Mouse (Mus musculus) CH12.LX (cell line): ENCODE measurements around the gene Peli3. TPM values are rescaled to one million over a fixed set of nuclear protein-coding genes. Genes with fewer than 3 reads are reported as not detected.

Experiments
- DNase-seq: peaks from one replicate; pipeline ENCODE4 v3.0.0-alpha.2; 2013; ENCODE audit errors: extremely low read depth
- H3K27ac ChIP-seq: 2 replicates; pipeline ENCODE4 v1.5.1; 2012; ENCODE audit warnings: low read depth, mild to moderate bottlenecking, control low read depth, moderate library complexity; ENCODE audit not compliant: insufficient read depth
- H3K27me3 ChIP-seq: replicated peaks from 2 replicates; pipeline ENCODE3; 2012; ENCODE audit warnings: inconsistent platforms
- H3K36me3 ChIP-seq, 2 experiments: replicated peaks in 1 of 2; 2 replicates each; pipeline versions ENCODE3 to v1.6.1; 2012; ENCODE audit warnings: inconsistent platforms in 1 of 2, low read length in 1 of 2, mild to moderate bottlenecking in 1 of 2, mixed read lengths in 1 of 2, moderate library complexity in 1 of 2; ENCODE audit not compliant: control insufficient read depth in 1 of 2, insufficient read depth in 1 of 2
- H3K4me1 ChIP-seq, 2 experiments: 2 replicates each; pipeline ENCODE4 v1.6.1; 2012; ENCODE audit warnings: inconsistent platforms in 1 of 2, moderate library complexity in 1 of 2; ENCODE audit not compliant: insufficient read depth in 2 of 2, control insufficient read depth in 1 of 2
- H3K4me2 ChIP-seq: 2 replicates; pipeline ENCODE4 v1.6.1; 2012; ENCODE audit warnings: low read depth, mild to moderate bottlenecking, control low read depth; ENCODE audit not compliant: poor library complexity, insufficient read depth, severe bottlenecking
- H3K4me3 ChIP-seq, 3 experiments: fragments of 150-350 bp in 1 of 3; sonication (generic) in 1 of 3; replicated peaks in 1 of 3; 2 replicates each; pipeline versions ENCODE3 to v1.5.1; 2011 to 2012; ENCODE audit warnings: low read depth in 2 of 3, low read length in 2 of 3, mild to moderate bottlenecking in 2 of 3, moderate library complexity in 2 of 3, control low read depth in 1 of 3, improper control_type of control experiment in 1 of 3, inconsistent platforms in 1 of 3, mixed read lengths in 1 of 3; ENCODE audit not compliant: poor library complexity in 1 of 3
- H3K79me2 ChIP-seq: replicated peaks from 2 replicates; pipeline ENCODE4 v1.6.1; 2012; ENCODE audit warnings: mild to moderate bottlenecking, moderate library complexity; ENCODE audit not compliant: control insufficient read depth, poor library complexity, insufficient read depth, severe bottlenecking; ENCODE audit errors: extremely low read depth
- H3K9ac ChIP-seq: 2 replicates; pipeline ENCODE4 v1.6.1; 2012; ENCODE audit warnings: low read depth, mild to moderate bottlenecking, control low read depth, moderate library complexity; ENCODE audit not compliant: insufficient read depth
- H3K9me3 ChIP-seq: replicated peaks from 2 replicates; pipeline ENCODE3; 2012; ENCODE audit warnings: low read length, inconsistent platforms, mixed read lengths
- CTCF ChIP-seq, 2 experiments: IDR thresholded peaks in 1 of 2; conservative IDR thresholded peaks in 1 of 2; 2 replicates each; pipeline ENCODE4 v1.5.1; 2011 to 2012; ENCODE audit warnings: low read depth in 2 of 2, low read length in 2 of 2, improper control_type of control experiment in 1 of 2, inconsistent platforms in 1 of 2, mild to moderate bottlenecking in 1 of 2, moderate library complexity in 1 of 2
- MXI1 ChIP-seq: IDR thresholded peaks from 2 replicates; pipeline ENCODE4 v1.6.1; 2011; ENCODE audit warnings: mild to moderate bottlenecking, low read depth, low read length, improper control_type of control experiment
- MYC ChIP-seq: IDR thresholded peaks from 2 replicates; pipeline ENCODE4 v1.6.1; 2011; ENCODE audit warnings: low read depth, mild to moderate bottlenecking, improper control_type of control experiment, low read length
- NELFE ChIP-seq: IDR thresholded peaks from 2 replicates; pipeline ENCODE4 v1.6.1; 2011; ENCODE audit warnings: low read depth, low read length, improper control_type of control experiment
- NRF1 ChIP-seq: IDR thresholded peaks from 2 replicates; pipeline ENCODE4 v1.6.1; 2014; ENCODE audit warnings: low read depth, mild to moderate bottlenecking, inconsistent platforms, low read length, improper control_type of control experiment, moderate library complexity
- POLR2A ChIP-seq: IDR thresholded peaks from 2 replicates; pipeline ENCODE4 v1.6.1; 2011; ENCODE audit warnings: low read depth, mild to moderate bottlenecking, improper control_type of control experiment, low read length
- RAD21 ChIP-seq: IDR thresholded peaks from 2 replicates; pipeline ENCODE4 v1.6.1; 2011; ENCODE audit warnings: low read depth, mild to moderate bottlenecking, low read length, improper control_type of control experiment, moderate library complexity
- RCOR1 ChIP-seq: conservative IDR thresholded peaks from 2 replicates; pipeline ENCODE4 v1.6.1; 2012; ENCODE audit warnings: low read depth, mild to moderate bottlenecking, inconsistent platforms, low read length, improper control_type of control experiment
- SIN3A ChIP-seq: IDR thresholded peaks from 2 replicates; pipeline ENCODE4 v1.6.1; 2012; ENCODE audit warnings: low read length, improper control_type of control experiment, inconsistent platforms
- SMC3 ChIP-seq: IDR thresholded peaks from 2 replicates; pipeline ENCODE4 v1.6.1; 2011; ENCODE audit warnings: low read depth, low read length, improper control_type of control experiment
- TBP ChIP-seq: conservative IDR thresholded peaks from 2 replicates; pipeline ENCODE4 v1.6.1; 2011; ENCODE audit warnings: low read depth, low read length, improper control_type of control experiment
- USF2 ChIP-seq: conservative IDR thresholded peaks from 2 replicates; pipeline ENCODE4 v1.6.1; 2011; ENCODE audit warnings: low read depth, low read length, improper control_type of control experiment
- ZMIZ1 ChIP-seq: IDR thresholded peaks from 2 replicates; pipeline ENCODE4 v1.6.1; 2012; ENCODE audit warnings: low read depth, mild to moderate bottlenecking, inconsistent platforms, low read length, improper control_type of control experiment
- dilution Hi-C: fragments of 300-500 bp; cut with MboI; formaldehyde crosslinking; loops from 2 replicates; pipeline ENCODE4 v1.14.3; 2020; ENCODE audit warnings: low sequenced_read_pairs; ENCODE audit not compliant: extremely low pct_unique_long_range_greater_than_20kb, extremely low pct_ligation_motif_present
- in situ Hi-C: fragments of 300-500 bp; cut with MboI; formaldehyde crosslinking; loops from 3 replicates; pipeline ENCODE4 v1.14.3; 2019; ENCODE audit warnings: low sequenced_read_pairs, low pct_ligation_motif_present, low pct_unique_long_range_greater_than_20kb, mixed read lengths
- polyA plus RNA-seq: library from polyadenylated mRNA; unstranded; fragments of >175 nt; gene quantifications from 2 replicates; pipeline ENCODE4 v1.2.1, GENCODE M21; 2012; ENCODE audit warnings: low read depth; ENCODE audit not compliant: insufficient read length
- total RNA-seq, 2 experiments: library from RNA; depleted of rRNA; stranded (reverse); fragments of 300-350 nt in 1 of 2; fragments of >200 nt in 1 of 2; gene quantifications; 2 replicates each; pipeline ENCODE4 v1.2.3; 2012 to 2014

The Peli3 gene
- total and polyA plus RNA-seq, 3 experiments, result 0.07 to 0.42 TPM; not detected in 1

DNA sequence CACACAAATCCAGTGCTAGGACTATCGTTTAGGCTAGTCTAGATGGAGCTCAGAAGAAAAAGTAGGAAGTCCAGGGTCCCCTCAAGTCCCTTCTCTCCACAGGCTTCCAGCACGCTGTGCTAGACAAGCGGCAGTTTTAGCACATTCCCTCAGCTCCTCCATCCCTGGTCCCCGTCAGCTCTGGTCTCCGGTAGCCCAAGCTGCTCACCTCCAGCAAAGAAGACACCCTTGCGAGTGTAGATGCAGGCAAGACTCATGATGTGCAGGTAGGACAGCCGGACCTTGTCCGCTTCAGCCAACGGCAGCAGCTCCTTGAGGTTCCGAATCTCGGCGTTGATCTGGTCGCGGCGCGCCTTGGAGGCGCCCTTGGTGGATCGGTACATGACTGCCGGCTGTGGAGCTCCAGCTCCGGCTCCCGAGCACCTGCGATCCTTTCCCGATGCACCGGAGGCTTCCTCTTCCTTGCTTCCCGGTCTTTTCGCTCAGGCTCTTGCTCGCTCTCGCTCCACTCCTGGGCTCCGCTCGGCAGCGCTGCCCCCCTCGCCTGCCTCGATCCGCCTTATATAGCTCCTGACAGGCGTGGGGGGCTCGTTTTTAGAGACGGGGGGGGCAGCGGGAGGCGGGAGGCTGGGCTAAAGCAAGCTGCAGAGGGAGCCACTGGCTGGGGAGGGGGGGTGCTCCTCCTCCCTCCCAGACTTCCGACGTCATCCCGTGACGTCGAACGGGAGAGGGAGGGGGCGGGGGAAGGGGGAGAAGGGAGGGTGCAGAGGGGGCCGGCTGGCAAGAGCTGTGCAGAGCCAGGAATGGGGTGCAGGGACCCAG is 46.7 kb upstream of the Peli3 start:
- dilution Hi-C loops (no loop called here), in situ Hi-C loops (loop anchor here (25.0 kb wide), 2 partner anchors 352 to 502 kb away; partner anchors contain the start of genes 2010003K11Rik, Rce1 and Syt12)
- no peak for DNase-seq
- H3K79me2 ChIP-seq, result no peaks in the 10 kb centered on the region
- H3K27ac ChIP-seq, result no peak overlapping the region
- H3K9me3 ChIP-seq, result peaks cover 5% of the 10 kb centered on the region
- no peak overlapping the region for H3K9ac ChIP-seq
- H3K4me2 ChIP-seq, result no peak overlapping the region
- peaks cover 69% of the 10 kb centered on the region for H3K27me3 ChIP-seq
- H3K4me3 ChIP-seq, result no peak overlapping the region
- no peaks in the 10 kb centered on the region for H3K36me3 ChIP-seq
- peaks cover 8% of the 10 kb centered on the region in 2 experiments for H3K4me1 ChIP-seq
- TF ChIP-seq RCOR1 (no peak), MYC (no peak)

DNA sequence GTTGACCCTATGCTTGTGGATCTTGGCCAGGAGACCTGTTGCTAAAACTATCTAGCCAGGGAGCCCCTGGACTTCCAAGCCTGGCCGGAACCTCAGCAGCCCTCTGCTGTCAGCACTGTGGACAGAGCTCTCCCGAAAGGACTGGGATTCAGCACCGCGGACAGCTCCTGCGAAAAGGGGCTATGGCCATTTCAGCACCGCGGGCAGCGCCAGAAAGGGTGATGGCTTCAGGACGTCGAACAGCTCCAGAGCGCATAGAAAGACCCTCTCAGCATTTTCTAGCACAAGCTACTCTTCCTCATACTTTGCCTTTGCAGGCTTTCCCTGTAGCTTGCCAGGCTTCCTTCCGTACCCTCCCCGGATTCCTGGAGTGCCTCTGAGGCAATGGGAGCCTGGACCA is 46.1 kb upstream of the Peli3 start:
- peak; percentile 82 for DNase-seq
- in situ Hi-C loops (loop anchor here (25.0 kb wide), 2 partner anchors 352 to 502 kb away; partner anchors contain the start of genes 2010003K11Rik, Rce1 and Syt12), dilution Hi-C loops (no loop called here)
- peaks cover 5% of the 10 kb centered on the region for H3K9me3 ChIP-seq
- H3K4me2 ChIP-seq, result no peak overlapping the region
- H3K36me3 ChIP-seq, result no peaks in the 10 kb centered on the region
- no peak overlapping the region for H3K4me3 ChIP-seq
- H3K9ac ChIP-seq, result no peak overlapping the region
- H3K4me1 ChIP-seq, result peaks cover 8% of the 10 kb centered on the region in 2 experiments
- peaks cover 69% of the 10 kb centered on the region for H3K27me3 ChIP-seq
- no peak overlapping the region for H3K27ac ChIP-seq
- H3K79me2 ChIP-seq, result no peaks in the 10 kb centered on the region
- TF ChIP-seq SIN3A, result peak; percentile 100
- no peak for TF ChIP-seq POLR2A
- no peak for TF ChIP-seq SMC3
- TF ChIP-seq MXI1, result peak; percentile 98

DNA sequence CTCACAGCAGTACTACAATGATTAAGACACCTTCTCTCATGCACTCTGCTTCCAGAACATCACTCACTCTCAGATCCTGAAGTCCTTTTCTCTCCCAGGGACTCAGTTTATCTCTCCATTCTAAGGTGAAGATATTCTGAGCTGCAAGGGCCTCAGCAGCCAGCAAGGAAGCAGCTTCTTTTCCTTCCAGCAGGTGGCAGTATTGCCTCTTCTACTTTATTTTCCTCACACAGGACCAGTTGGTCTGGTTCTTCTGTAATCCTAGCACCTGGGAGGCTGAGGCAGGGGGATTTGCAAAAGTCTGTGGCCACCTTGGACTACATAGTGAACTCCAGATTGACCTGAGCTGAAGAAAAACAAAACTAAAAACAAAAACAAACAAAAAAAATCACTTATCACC is 38.8 kb upstream of the Peli3 start:
- no peak overlapping the region for H3K9ac ChIP-seq
- 0 out of 4 replicates have a peak, but pooled peaks cover 0 to 2% of the 10 kb centered on the region in 2 experiments for H3K4me1 ChIP-seq
- H3K4me2 ChIP-seq, result no peak overlapping the region
- H3K27ac ChIP-seq, result no peak overlapping the region
- in situ Hi-C loops, result loop anchor here (25.0 kb wide), 2 partner anchors 344 to 494 kb away; partner anchors contain the start of genes 2010003K11Rik, Rce1 and Syt12
- TF ChIP-seq TBP (no peak), NELFE (0 out of 2 replicates have a peak, but pooled peaks have one; percentile 16), NRF1 (no peak), ZMIZ1 (no peak), SIN3A (0 out of 2 replicates have a peak, but pooled peaks have one; percentile 27), USF2 (no peak), CTCF (conservative IDR thresholded peaks at IDR 0.05 in 1 of 2, IDR thresholded peaks at IDR 0.05 in 1 of 2; ENCODE audit: low read depth in 2 of 2, low read length in 2 of 2) (peak; percentile 77 to 93), RAD21 (peak; percentile 81), SMC3 (peak; percentile 95)
- peaks cover 71% of the 10 kb centered on the region for H3K27me3 ChIP-seq
- dilution Hi-C loops, result no loop called here
- H3K79me2 ChIP-seq, result no peaks in the 10 kb centered on the region
- no peaks in the 10 kb centered on the region for H3K36me3 ChIP-seq
- H3K4me3 ChIP-seq, result no peak overlapping the region
- peak; percentile 74 for DNase-seq
- H3K9me3 ChIP-seq, result no peaks in the 10 kb centered on the region
